Mouse (Mus musculus) ES-CJ7 (cell line): ENCODE measurements around the gene Mlf2.
"Not testable (repeated sequence)": the region's sequence is repeated elsewhere in the genome, so short reads cannot be mapped to it uniquely, and the experiment has no call there.

Experiments
- DNase-seq: peaks from one replicate; pipeline ENCODE4 v3.0.0; 2011; ENCODE audit warnings: low read depth, low spot score

Mlf2 gene

GRCm38 (mm10) chr6:124930754-124931524 is at the start of gene Mlf2:
Mlf2 (plus strand) TSS chr6:124931386.
- peak; percentile 99 for DNase-seq

GRCm38 (mm10) chr6:124881821-124882220 is 49.4 kb upstream of the Mlf2 start:
- no peak for DNase-seq

- no peak for DNase-seq
Observed at GRCm38 (mm10) chr6:124883351-124883750, 47.8 kb upstream of the Mlf2 start.

- DNase-seq, result no peak
Observed at GRCm38 (mm10) chr6:124884714-124885500, 46.3 kb upstream of the Mlf2 start.

GRCm38 (mm10) chr6:124885956-124886381 is 45.2 kb upstream of the Mlf2 start:
- no peak for DNase-seq

GRCm38 (mm10) chr6:124887986-124888385 is 43.2 kb upstream of the Mlf2 start, which contains the start of gene Cd4:
Cd4 (minus strand) TSS chr6:124888221.
- no peak for DNase-seq

- DNase-seq, result no peak
Observed at GRCm38 (mm10) chr6:124888555-124889125, 42.5 kb upstream of the Mlf2 start.

- no peak for DNase-seq
Observed at GRCm38 (mm10) chr6:124890997-124891396, 40.2 kb upstream of the Mlf2 start.

GRCm38 (mm10) chr6:124894113-124894512 is 37.1 kb upstream of the Mlf2 start:
- not testable (repeated sequence) for DNase-seq

- no peak for DNase-seq
Observed at GRCm38 (mm10) chr6:124898359-124898758, 32.8 kb upstream of the Mlf2 start.

- peak; percentile 63 for DNase-seq
Observed at GRCm38 (mm10) chr6:124900056-124900800, 31.0 kb upstream of the Mlf2 start.

- no peak for DNase-seq
Observed at GRCm38 (mm10) chr6:124900801-124901480, 30.2 kb upstream of the Mlf2 start.

GRCm38 (mm10) chr6:124901851-124902250 is 29.3 kb upstream of the Mlf2 start:
- DNase-seq, result no peak

GRCm38 (mm10) chr6:124903580-124904151 is 27.5 kb upstream of the Mlf2 start:
- peak; percentile 99 for DNase-seq

GRCm38 (mm10) chr6:124904161-124904981 is 26.8 kb upstream of the Mlf2 start:
- DNase-seq, result peak; percentile 93

- peak; percentile 72 for DNase-seq
Observed at GRCm38 (mm10) chr6:124904991-124905860, 26.0 kb upstream of the Mlf2 start.

- no peak for DNase-seq
Observed at GRCm38 (mm10) chr6:124907767-124908166, 23.4 kb upstream of the Mlf2 start.

GRCm38 (mm10) chr6:124910032-124910431 is 21.2 kb upstream of the Mlf2 start:
- DNase-seq, result peak; percentile 78
